Mouse (Mus musculus) large intestine, adult 2 months (tissue): ENCODE results near the gene 4930564D02Rik. TPM values are rescaled to one million over a fixed set of nuclear protein-coding genes. Genes with fewer than 3 reads are reported as not detected.

ENCODE experiments used
- DNase-seq: peaks from one replicate; pipeline ENCODE4 v3.0.0-alpha.2; 2012; ENCODE audit warnings: low read depth, low spot score
- WGBS: fragments of 180-500 bp; shearing (Covaris S2); methylation state at CpG from one replicate; pipeline ENCODE4 v1.1.7; 2018; 5-methylcytosine and 5-hydroxymethylcytosine counted together
- polyA plus RNA-seq: library from polyadenylated mRNA; depleted of rRNA; stranded (reverse); fragments of >200 nt; gene quantifications from 2 replicates; pipeline ENCODE4 v1.2.3, GENCODE M21; 2012

The 4930564D02Rik gene
- polyA plus RNA-seq, 1 experiment: not detected

GRCm38 (mm10) chr3:105054952-105055351 lies 11.7 kb upstream of the 4930564D02Rik start:
- 20% methylated on average over 7 of the region's 7 CpGs for WGBS
- DNase-seq: no peak

GRCm38 (mm10) chr3:105055666-105056065 lies 11.0 kb upstream of the 4930564D02Rik start:
- DNase-seq: no peak
- WGBS: 52% methylated on average over 4 of the region's 4 CpGs

- whole genome bisulfite sequencing: 12% methylated on average over 25 of the region's 25 CpGs
- no peak for DNase-seq
These were observed 7.8 kb upstream of the 4930564D02Rik start for GRCm38 (mm10) chr3:105058627-105059513.

- WGBS: 51% methylated on average over 7 of the region's 7 CpGs
- DNase-seq: no peak
These were observed 6.7 kb upstream of the 4930564D02Rik start for GRCm38 (mm10) chr3:105059911-105060310.

GRCm38 (mm10) chr3:105060992-105061391 lies 5.7 kb upstream of the 4930564D02Rik start:
- 30% methylated on average over 6 of the region's 6 CpGs for WGBS

GRCm38 (mm10) chr3:105061496-105061895 lies 5.1 kb upstream of the 4930564D02Rik start:
- WGBS: 78% methylated on average over 3 of the region's 3 CpGs
- no peak for DNase-seq

More at GRCm38 (mm10) chr3:105060992-105061391, 5.7 kb upstream of the 4930564D02Rik start:
- no peak for DNase-seq

GRCm38 (mm10) chr3:105061991-105062390 lies 4.7 kb upstream of the 4930564D02Rik start:
- 68% methylated on average over 1 of the region's 1 CpGs for WGBS
- no peak for DNase-seq

GRCm38 (mm10) chr3:105062676-105063075 lies 4.0 kb upstream of the 4930564D02Rik start:
- 77% methylated on average over 9 of the region's 9 CpGs for WGBS
- DNase-seq: no peak

GRCm38 (mm10) chr3:105070553-105070952 lies 3.9 kb downstream of the 4930564D02Rik start:
- WGBS: 70% methylated on average over 8 of the region's 8 CpGs
- DNase-seq: no peak

- DNase-seq: no peak
- 82% methylated on average over 5 of the region's 5 CpGs for WGBS
These were observed 4.6 kb downstream of the 4930564D02Rik start for GRCm38 (mm10) chr3:105071251-105071650.

GRCm38 (mm10) chr3:105072536-105072935 lies 5.9 kb downstream of the 4930564D02Rik start:
- 88% methylated on average over 10 of the region's 10 CpGs for WGBS
- DNase-seq: no peak

GRCm38 (mm10) chr3:105075796-105076195 lies 9.2 kb downstream of the 4930564D02Rik start:
- DNase-seq: no peak
- WGBS: 89% methylated on average over 5 of the region's 5 CpGs

GRCm38 (mm10) chr3:105078231-105078826 lies 11.7 kb downstream of the 4930564D02Rik start:
- DNase-seq: no peak
- WGBS: 26% methylated on average over 7 of the region's 7 CpGs

- 18% methylated on average over 3 of the region's 3 CpGs for WGBS
- DNase-seq: no peak
These were observed 20.7 kb downstream of the 4930564D02Rik start for GRCm38 (mm10) chr3:105087344-105087743.

- 75% methylated on average over 2 of the region's 2 CpGs for WGBS
- DNase-seq: no peak
These were observed 22.0 kb downstream of the 4930564D02Rik start for GRCm38 (mm10) chr3:105088638-105089037.

GRCm38 (mm10) chr3:105090147-105090546 lies 23.5 kb downstream of the 4930564D02Rik start:
- WGBS: 96% methylated on average over 7 of the region's 7 CpGs
- no peak for DNase-seq

GRCm38 (mm10) chr3:105090981-105091380 lies 24.3 kb downstream of the 4930564D02Rik start:
- WGBS: 19% methylated on average over 3 of the region's 3 CpGs
- DNase-seq: no peak

- DNase-seq: no peak
- WGBS: 48% methylated on average over 11 of the region's 11 CpGs
These were observed 26.3 kb downstream of the 4930564D02Rik start for GRCm38 (mm10) chr3:105092721-105093505.

GRCm38 (mm10) chr3:105094448-105094847 lies 27.8 kb downstream of the 4930564D02Rik start:
- DNase-seq: no peak

GRCm38 (mm10) chr3:105095026-105095425 lies 28.4 kb downstream of the 4930564D02Rik start:
- WGBS: 72% methylated on average over 5 of the region's 5 CpGs
- DNase-seq: no peak

More at GRCm38 (mm10) chr3:105094448-105094847, 27.8 kb downstream of the 4930564D02Rik start:
- WGBS: 63% methylated on average over 2 of the region's 2 CpGs
